Mouse (Mus musculus): ENCODE data around the gene Sytl2. TPM values are rescaled to one million over a fixed set of nuclear protein-coding genes. Genes with fewer than 3 reads are reported as not detected.

Gene Sytl2
- polyA plus RNA-seq, 1 experiment from 2014 or later, result 29.7 TPM

DNA sequence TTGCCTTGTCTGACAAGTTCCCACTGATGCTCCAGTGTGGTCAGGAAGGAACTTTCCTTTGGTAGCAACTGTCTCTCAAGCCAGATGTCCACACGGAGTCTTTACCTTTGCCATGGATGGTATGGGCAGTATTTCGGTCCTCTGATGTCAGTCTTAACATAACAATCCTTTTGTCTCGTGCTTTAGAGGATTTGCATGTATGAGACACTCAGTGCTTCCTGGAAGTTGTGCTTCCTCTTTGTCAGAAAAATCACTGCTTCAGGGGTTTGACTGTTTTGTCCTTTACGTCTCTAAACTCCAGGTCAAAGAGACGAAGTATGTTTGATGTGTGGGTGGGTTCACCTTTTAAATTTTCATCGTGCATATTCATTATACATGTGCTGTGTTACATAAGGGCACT is 10.2 kb upstream of the Sytl2 start:
- ATAC-seq (ENCODE audit: low read depth) (no peak), DNase-seq (ENCODE audit: low spot score) (no peak)
- Histone ChIP-seq H3K4me2 (ENCODE audit: low read depth, low read length) (no peak overlapping the region), H3K9me3 (ENCODE audit: control insufficient read depth, low read length) (no peaks in the 10 kb centered on the region), H3K27me3 (replicated peaks; ENCODE audit: control insufficient read depth, insufficient read depth, low read length) (no peaks in the 10 kb centered on the region), H3K27ac (replicated peaks; ENCODE audit: low read depth, low read length) (no peak overlapping the region), H3K4me3 (ENCODE audit: low read depth, low read length) (no peak overlapping the region), H3K36me3 (ENCODE audit: control insufficient read depth, insufficient read depth, low read length) (no peaks in the 10 kb centered on the region), H3K9ac (ENCODE audit: low read depth, low read length) (no peak overlapping the region), H3K4me1 (ENCODE audit: control insufficient read depth, insufficient read depth, low read length) (no peaks in the 10 kb centered on the region)
- 82% methylated on average over 6 of the region's 6 CpGs for WGBS

GRCm38 (mm10) chr7:90302647-90303552 is 848 bp downstream of the Sytl2 start:
- 3% methylated on average over 24 of the region's 27 CpGs for WGBS
- H3K9ac ChIP-seq (ENCODE audit: low read depth, low read length), result peak overlapping the region; percentile 73
- peak overlapping the region; percentile 15; the same call in 1 of the 2 replicates for H3K27ac ChIP-seq (replicated peaks; ENCODE audit: low read depth, low read length)
- no peaks in the 10 kb centered on the region for H3K9me3 ChIP-seq (ENCODE audit: control insufficient read depth, low read length)
- H3K36me3 ChIP-seq (ENCODE audit: control insufficient read depth, insufficient read depth, low read length), result no peaks in the 10 kb centered on the region
- H3K4me1 ChIP-seq (ENCODE audit: control insufficient read depth, insufficient read depth, low read length), result no peaks in the 10 kb centered on the region
- H3K4me3 ChIP-seq (ENCODE audit: low read depth, low read length), result peak overlapping the region; percentile 70
- DNase-seq (ENCODE audit: low spot score), result no peak
- peaks cover 17% of the 10 kb centered on the region for H3K27me3 ChIP-seq (replicated peaks; ENCODE audit: control insufficient read depth, insufficient read depth, low read length)
- peak overlapping the region; percentile 97 for H3K4me2 ChIP-seq (ENCODE audit: low read depth, low read length)
- ATAC-seq (ENCODE audit: low read depth), result peak; percentile 56; the same call in 1 of the 2 replicates

GRCm38 (mm10) chr7:90306079-90306478 is 4.0 kb downstream of the Sytl2 start:
- 10% methylated on average over 3 of the region's 3 CpGs for WGBS
- DNase-seq (ENCODE audit: low spot score), result no peak

GRCm38 (mm10) chr7:90306968-90307367 is 4.9 kb downstream of the Sytl2 start:
- Histone ChIP-seq H3K36me3 (ENCODE audit: control insufficient read depth, insufficient read depth, low read length) (no peaks in the 10 kb centered on the region), H3K9me3 (ENCODE audit: control insufficient read depth, low read length) (no peaks in the 10 kb centered on the region), H3K27me3 (replicated peaks; ENCODE audit: control insufficient read depth, insufficient read depth, low read length) (peaks cover 12% of the 10 kb centered on the region), H3K4me2 (ENCODE audit: low read depth, low read length) (no peak overlapping the region), H3K4me3 (ENCODE audit: low read depth, low read length) (no peak overlapping the region), H3K4me1 (ENCODE audit: control insufficient read depth, insufficient read depth, low read length) (no peaks in the 10 kb centered on the region), H3K9ac (ENCODE audit: low read depth, low read length) (no peak overlapping the region), H3K27ac (replicated peaks; ENCODE audit: low read depth, low read length) (no peak overlapping the region)
- 85% methylated on average over 1 of the region's 1 CpGs for WGBS
- ATAC-seq (ENCODE audit: low read depth) (no peak), DNase-seq (ENCODE audit: low spot score) (no peak)

More at GRCm38 (mm10) chr7:90306079-90306478, 4.0 kb downstream of the Sytl2 start:
- no peaks in the 10 kb centered on the region for H3K4me1 ChIP-seq (ENCODE audit: control insufficient read depth, insufficient read depth, low read length)
- no peaks in the 10 kb centered on the region for H3K9me3 ChIP-seq (ENCODE audit: control insufficient read depth, low read length)
- H3K27me3 ChIP-seq (replicated peaks; ENCODE audit: control insufficient read depth, insufficient read depth, low read length), result peaks cover 13% of the 10 kb centered on the region
- H3K36me3 ChIP-seq (ENCODE audit: control insufficient read depth, insufficient read depth, low read length), result no peaks in the 10 kb centered on the region
- H3K4me3 ChIP-seq (ENCODE audit: low read depth, low read length), result no peak overlapping the region
- H3K9ac ChIP-seq (ENCODE audit: low read depth, low read length), result no peak overlapping the region
- H3K4me2 ChIP-seq (ENCODE audit: low read depth, low read length), result no peak overlapping the region
- ATAC-seq (ENCODE audit: low read depth), result no peak
- H3K27ac ChIP-seq (replicated peaks; ENCODE audit: low read depth, low read length), result no peak overlapping the region

GRCm38 (mm10) chr7:90308003-90308402 is 6.0 kb downstream of the Sytl2 start:
- ATAC-seq (ENCODE audit: low read depth) (no peak), DNase-seq (ENCODE audit: low spot score) (no peak)
- Histone ChIP-seq H3K4me2 (ENCODE audit: low read depth, low read length) (no peak overlapping the region), H3K27ac (replicated peaks; ENCODE audit: low read depth, low read length) (no peak overlapping the region), H3K9me3 (ENCODE audit: control insufficient read depth, low read length) (no peaks in the 10 kb centered on the region), H3K4me3 (ENCODE audit: low read depth, low read length) (no peak overlapping the region), H3K27me3 (replicated peaks; ENCODE audit: control insufficient read depth, insufficient read depth, low read length) (peaks cover 2% of the 10 kb centered on the region), H3K36me3 (ENCODE audit: control insufficient read depth, insufficient read depth, low read length) (no peaks in the 10 kb centered on the region), H3K9ac (ENCODE audit: low read depth, low read length) (no peak overlapping the region), H3K4me1 (ENCODE audit: control insufficient read depth, insufficient read depth, low read length) (no peaks in the 10 kb centered on the region)
- WGBS, result 62% methylated on average over 6 of the region's 6 CpGs

- no peak overlapping the region for H3K9ac ChIP-seq (ENCODE audit: low read depth, low read length)
- H3K4me3 ChIP-seq (ENCODE audit: low read depth, low read length), result no peak overlapping the region
- ATAC-seq (ENCODE audit: low read depth) (peak; percentile 80), DNase-seq (ENCODE audit: low spot score) (peak; percentile 71)
- H3K4me2 ChIP-seq (ENCODE audit: low read depth, low read length), result no peak overlapping the region
- 40% methylated on average over 7 of the region's 7 CpGs for WGBS
- H3K27ac ChIP-seq (replicated peaks; ENCODE audit: low read depth, low read length), result no peak overlapping the region
- no peaks in the 10 kb centered on the region for H3K9me3 ChIP-seq (ENCODE audit: control insufficient read depth, low read length)
- H3K27me3 ChIP-seq (replicated peaks; ENCODE audit: control insufficient read depth, insufficient read depth, low read length), result no peaks in the 10 kb centered on the region
- H3K4me1 ChIP-seq (ENCODE audit: control insufficient read depth, insufficient read depth, low read length), result no peaks in the 10 kb centered on the region
- H3K36me3 ChIP-seq (ENCODE audit: control insufficient read depth, insufficient read depth, low read length), result no peaks in the 10 kb centered on the region
These were observed 10.3 kb downstream of the Sytl2 start for GRCm38 (mm10) chr7:90312151-90312883.

GRCm38 (mm10) chr7:90313421-90313820 is 11.4 kb downstream of the Sytl2 start:
- H3K36me3 ChIP-seq (ENCODE audit: control insufficient read depth, insufficient read depth, low read length), result no peaks in the 10 kb centered on the region
- WGBS, result 67% methylated on average over 3 of the region's 3 CpGs
- no peak overlapping the region for H3K27ac ChIP-seq (replicated peaks; ENCODE audit: low read depth, low read length)
- H3K4me3 ChIP-seq (ENCODE audit: low read depth, low read length), result no peak overlapping the region
- no peak overlapping the region for H3K9ac ChIP-seq (ENCODE audit: low read depth, low read length)
- DNase-seq (ENCODE audit: low spot score) (no peak), ATAC-seq (ENCODE audit: low read depth) (no peak)
- no peak overlapping the region for H3K4me2 ChIP-seq (ENCODE audit: low read depth, low read length)
- H3K27me3 ChIP-seq (replicated peaks; ENCODE audit: control insufficient read depth, insufficient read depth, low read length), result no peaks in the 10 kb centered on the region
- H3K9me3 ChIP-seq (ENCODE audit: control insufficient read depth, low read length), result no peaks in the 10 kb centered on the region
- H3K4me1 ChIP-seq (ENCODE audit: control insufficient read depth, insufficient read depth, low read length), result no peaks in the 10 kb centered on the region

- H3K27ac ChIP-seq (replicated peaks; ENCODE audit: low read depth, low read length), result no peak overlapping the region
- no peak for ATAC-seq (ENCODE audit: low read depth)
- H3K4me3 ChIP-seq (ENCODE audit: low read depth, low read length), result no peak overlapping the region
- 98% methylated on average over 2 of the region's 2 CpGs for WGBS
- no peak for DNase-seq (ENCODE audit: low spot score)
- no peak overlapping the region for H3K4me2 ChIP-seq (ENCODE audit: low read depth, low read length)
- no peaks in the 10 kb centered on the region for H3K4me1 ChIP-seq (ENCODE audit: control insufficient read depth, insufficient read depth, low read length)
- no peaks in the 10 kb centered on the region for H3K27me3 ChIP-seq (replicated peaks; ENCODE audit: control insufficient read depth, insufficient read depth, low read length)
- no peaks in the 10 kb centered on the region for H3K36me3 ChIP-seq (ENCODE audit: control insufficient read depth, insufficient read depth, low read length)
- no peak overlapping the region for H3K9ac ChIP-seq (ENCODE audit: low read depth, low read length)
- H3K9me3 ChIP-seq (ENCODE audit: control insufficient read depth, low read length), result no peaks in the 10 kb centered on the region
These were observed 14.8 kb downstream of the Sytl2 start for GRCm38 (mm10) chr7:90316823-90317222.
